Mouse (Mus musculus): ENCODE results near the gene Rpl9-ps1. TPM values are rescaled to one million over a fixed set of nuclear protein-coding genes. Genes with fewer than 3 reads are reported as not detected.

Rpl9-ps1 gene
- polyA plus RNA-seq (2015; fragmentation: Illumina TruSeq; extraction: RNeasy Lipid Tissue Mini Kit (QIAGEN cat#74804); ENCODE audit: insufficient read depth, low read depth, low replicate concordance), result not detected

DNA sequence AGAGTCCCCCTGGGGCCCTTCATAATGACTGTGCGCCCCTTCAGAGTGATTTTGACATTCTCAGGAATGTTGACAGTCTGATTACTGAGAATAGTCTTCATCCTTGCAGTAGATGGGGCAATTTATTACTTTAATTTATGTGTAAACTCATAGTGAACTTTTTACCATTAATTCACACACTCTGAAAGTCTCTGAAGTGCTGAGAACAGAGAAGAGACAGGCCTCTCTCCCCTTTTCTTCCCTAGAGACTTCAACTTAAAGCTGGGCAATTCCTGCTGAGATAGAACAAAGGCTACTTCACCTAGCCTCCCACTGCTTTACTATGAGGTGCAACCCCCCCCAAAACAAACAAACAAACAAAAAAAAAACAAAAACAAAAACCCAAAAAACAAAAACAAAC, at the start of gene Rpl9-ps1:
Gene Rpl9-ps1, minus strand, starts transcription at position 101 of the 400 bp plus-strand sequence.

DNA sequence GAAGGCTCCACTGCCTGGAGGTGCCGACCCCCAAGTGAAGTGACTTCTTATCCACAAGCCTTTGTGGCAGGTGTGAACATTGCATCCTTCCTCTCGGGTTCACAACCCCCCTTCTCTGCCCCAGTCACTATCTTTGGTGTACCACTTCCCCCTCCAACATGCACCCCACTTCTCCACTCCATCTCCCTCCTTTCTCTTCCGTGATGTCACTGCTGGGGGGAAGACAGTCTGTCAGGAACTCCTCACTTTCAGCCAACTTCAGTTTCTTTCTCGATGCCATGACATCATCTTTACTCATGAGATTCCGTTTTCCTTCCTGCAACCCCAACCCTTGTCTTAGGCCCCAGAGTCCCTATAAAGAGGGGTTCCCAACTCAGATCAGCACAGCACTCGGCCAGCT, 16.8 kb upstream of the Rpl9-ps1 start, which contains the start of gene Ccl4:
Gene Ccl4, plus strand, starts transcription at position 381 of the 400 bp plus-strand sequence.

DNA sequence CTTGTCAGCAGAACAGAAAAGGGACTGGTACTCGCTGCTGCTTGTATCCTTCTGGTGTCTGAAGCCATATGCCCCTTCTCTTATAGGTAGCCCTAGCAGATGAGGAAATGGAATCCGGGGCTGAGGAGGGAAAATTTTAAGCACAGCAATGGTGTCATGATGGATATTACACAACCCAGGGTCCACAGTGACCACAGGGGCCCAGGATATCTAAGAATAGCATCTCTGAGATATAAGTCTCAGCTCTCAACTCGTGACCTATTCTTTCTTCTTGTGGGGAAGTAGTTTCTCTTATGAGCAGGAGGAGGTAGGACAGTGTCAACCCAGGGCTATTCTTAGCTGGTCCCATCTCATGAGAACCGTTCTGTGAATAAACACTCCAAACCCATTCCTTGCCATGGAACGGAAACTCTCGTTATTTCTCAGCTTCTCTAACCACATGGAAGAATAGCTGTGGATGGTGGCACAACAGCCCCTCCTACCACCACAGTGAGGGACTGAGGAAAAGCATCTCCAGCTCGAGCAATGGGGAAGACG, 4.0 kb upstream of the Rpl9-ps1 start, which contains the start of gene Ccl3:
Gene Ccl3, minus strand, starts transcription at position 51 of the 537 bp plus-strand sequence.

Other genes starting within 250 kb of the Rpl9-ps1 start
- gene Rasl10b, start 236.5 kb downstream of the Rpl9-ps1 start, polyA plus RNA-seq (2015; fragmentation: Illumina TruSeq; extraction: RNeasy Lipid Tissue Mini Kit (QIAGEN cat#74804); ENCODE audit: insufficient read depth, low read depth, low replicate concordance), result 0.37 TPM
- gene Gas2l2, start 216.2 kb downstream of the Rpl9-ps1 start, polyA plus RNA-seq (2015; fragmentation: Illumina TruSeq; extraction: RNeasy Lipid Tissue Mini Kit (QIAGEN cat#74804); ENCODE audit: insufficient read depth, low read depth, low replicate concordance), result not detected
- gene 1700020L24Rik, start 207.9 kb downstream of the Rpl9-ps1 start, polyA plus RNA-seq (2015; fragmentation: Illumina TruSeq; extraction: RNeasy Lipid Tissue Mini Kit (QIAGEN cat#74804); ENCODE audit: insufficient read depth, low read depth, low replicate concordance), result not detected
- 2.5 TPM for gene Mmp28, start 182.6 kb downstream of the Rpl9-ps1 start, polyA plus RNA-seq (2015; fragmentation: Illumina TruSeq; extraction: RNeasy Lipid Tissue Mini Kit (QIAGEN cat#74804); ENCODE audit: insufficient read depth, low read depth, low replicate concordance)
- gene Taf15, start 172.5 kb downstream of the Rpl9-ps1 start, polyA plus RNA-seq (2015; fragmentation: Illumina TruSeq; extraction: RNeasy Lipid Tissue Mini Kit (QIAGEN cat#74804); ENCODE audit: insufficient read depth, low read depth, low replicate concordance), result 18.7 TPM
- not detected for gene Heatr9, start 123.4 kb downstream of the Rpl9-ps1 start, polyA plus RNA-seq (2015; fragmentation: Illumina TruSeq; extraction: RNeasy Lipid Tissue Mini Kit (QIAGEN cat#74804); ENCODE audit: insufficient read depth, low read depth, low replicate concordance)
- not detected for gene Ccl5, start 115.1 kb downstream of the Rpl9-ps1 start, polyA plus RNA-seq (2015; fragmentation: Illumina TruSeq; extraction: RNeasy Lipid Tissue Mini Kit (QIAGEN cat#74804); ENCODE audit: insufficient read depth, low read depth, low replicate concordance)
- 9.2 TPM for gene Ccl9, start 67.0 kb downstream of the Rpl9-ps1 start, polyA plus RNA-seq (2015; fragmentation: Illumina TruSeq; extraction: RNeasy Lipid Tissue Mini Kit (QIAGEN cat#74804); ENCODE audit: insufficient read depth, low read depth, low replicate concordance)
- gene Ccl6, start 52.5 kb downstream of the Rpl9-ps1 start, polyA plus RNA-seq (2015; fragmentation: Illumina TruSeq; extraction: RNeasy Lipid Tissue Mini Kit (QIAGEN cat#74804); ENCODE audit: insufficient read depth, low read depth, low replicate concordance), result 23.3 TPM
- gene Ccl3, start 3.7 kb upstream of the Rpl9-ps1 start, polyA plus RNA-seq (2015; fragmentation: Illumina TruSeq; extraction: RNeasy Lipid Tissue Mini Kit (QIAGEN cat#74804); ENCODE audit: insufficient read depth, low read depth, low replicate concordance), result not detected
- gene Ccl4, start 17.0 kb upstream of the Rpl9-ps1 start, polyA plus RNA-seq (2015; fragmentation: Illumina TruSeq; extraction: RNeasy Lipid Tissue Mini Kit (QIAGEN cat#74804); ENCODE audit: insufficient read depth, low read depth, low replicate concordance), result not detected
- gene Wfdc17, start 58.4 kb upstream of the Rpl9-ps1 start, polyA plus RNA-seq (2015; fragmentation: Illumina TruSeq; extraction: RNeasy Lipid Tissue Mini Kit (QIAGEN cat#74804); ENCODE audit: insufficient read depth, low read depth, low replicate concordance), result 11.9 TPM
- gene Wfdc18, start 63.4 kb upstream of the Rpl9-ps1 start, polyA plus RNA-seq (2015; fragmentation: Illumina TruSeq; extraction: RNeasy Lipid Tissue Mini Kit (QIAGEN cat#74804); ENCODE audit: insufficient read depth, low read depth, low replicate concordance), result not detected
- gene Wfdc21, start 101.3 kb upstream of the Rpl9-ps1 start, polyA plus RNA-seq (2015; fragmentation: Illumina TruSeq; extraction: RNeasy Lipid Tissue Mini Kit (QIAGEN cat#74804); ENCODE audit: insufficient read depth, low read depth, low replicate concordance), result not detected
- gene Heatr6, start 108.1 kb upstream of the Rpl9-ps1 start, polyA plus RNA-seq (2015; fragmentation: Illumina TruSeq; extraction: RNeasy Lipid Tissue Mini Kit (QIAGEN cat#74804); ENCODE audit: insufficient read depth, low read depth, low replicate concordance), result 2.3 TPM
- 16.9 TPM for gene Hnf1b, start 204.4 kb upstream of the Rpl9-ps1 start, polyA plus RNA-seq (2015; fragmentation: Illumina TruSeq; extraction: RNeasy Lipid Tissue Mini Kit (QIAGEN cat#74804); ENCODE audit: insufficient read depth, low read depth, low replicate concordance)

All from pancreas, adult 10 weeks (tissue).